In genomic region chr12:103371711-103372110, GRCm38 (mm10) we compare ENCODE assay signal across 9 mouse cellular contexts. TPM values are rescaled to one million over a fixed set of nuclear protein-coding genes. Genes with fewer than 3 reads are reported as not detected.
A peak's percentile ranks its signal among the peaks of the same experiment; 100 is the strongest.
DNase-seq lines count a peak whose midpoint lies in the region; ATAC-seq and TF ChIP-seq lines count a peak whose summit lies in the region.
"Had no signal": no experiment of that assay in that cellular context is flagged by ENCODE, and none has a peak within 500 bp of the region (broad histone marks: within the 10 kb centered on the region; RNA-seq: fewer than 3 reads in every experiment).

No protein-coding gene starts in this region.

- no peak overlapping the region for H3K4me3 ChIP-seq in hindbrain, embryonic 14.5 days (replicated peaks; ENCODE audit: low read length)
- H3K4me3 ChIP-seq in hindbrain, embryonic 16.5 days (ENCODE audit: low read length) = no peak overlapping the region
- H3K4me3 ChIP-seq in olfactory bulb, adult 2 months (ENCODE audit: insufficient read depth, low read depth, low read length) = no peak overlapping the region
- H3K4me3 ChIP-seq: lung, embryonic 15.5 days had no signal

- H3K9ac ChIP-seq in hindbrain, embryonic 14.5 days = no peak overlapping the region
- no peak overlapping the region for H3K9ac ChIP-seq in hindbrain, embryonic 16.5 days (ENCODE audit: low read depth, low read length)
- H3K9ac ChIP-seq: lung, embryonic 15.5 days had no signal

- no peak overlapping the region for H3K27ac ChIP-seq in hindbrain, embryonic 14.5 days
- no peak overlapping the region for H3K27ac ChIP-seq in hindbrain, embryonic 16.5 days (ENCODE audit: low read depth, low read length)
- H3K27ac ChIP-seq in olfactory bulb, adult 2 months (ENCODE audit: insufficient read depth, low read depth, low read length) = no peak overlapping the region
- H3K27ac ChIP-seq: lung, embryonic 15.5 days had no signal

- peak; percentile 23; the same call in 1 of the 2 replicates for TF ChIP-seq CTCF in olfactory bulb, adult 2 months (IDR thresholded peaks at IDR 0.05; ENCODE audit: insufficient read depth, low read depth, low read length)

- no peak for ATAC-seq in hindbrain, embryonic 14.5 days (ENCODE audit: low FRiP score)
- no peak for ATAC-seq in hindbrain, embryonic 16.5 days

- DNase-seq in hindbrain, embryonic 14.5 days (ENCODE audit: low spot score) = peak; percentile 55
- peak; percentile 75 to 78 for DNase-seq in B cell, adult 2 months
- peak; percentile 65 for DNase-seq in NIH3T3 (ENCODE audit: low read depth)
- peak; percentile 47 to 57 for DNase-seq in cerebellum, postnatal 36 days
- DNase-seq in kidney, postnatal 14 days = peak; percentile 50
- no peak for DNase-seq in frontal cortex, postnatal 25 days (ENCODE audit: low spot score in 2 of 2)

- H3K4me2 ChIP-seq in hindbrain, embryonic 14.5 days (replicated peaks) = no peak overlapping the region
- no peak overlapping the region for H3K4me2 ChIP-seq in hindbrain, embryonic 16.5 days (ENCODE audit: low read length)
- H3K4me2 ChIP-seq: lung, embryonic 15.5 days had no signal

- 31% methylated on average over 6 of the region's 6 CpGs for WGBS in hindbrain, embryonic 14.5 days
- 34% methylated on average over 6 of the region's 6 CpGs for WGBS in hindbrain, embryonic 16.5 days
- WGBS in olfactory bulb, adult 2 months = 30% methylated on average over 6 of the region's 6 CpGs

- H3K36me3 ChIP-seq in hindbrain, embryonic 14.5 days (replicated peaks; ENCODE audit: control insufficient read depth, insufficient read depth) = no peaks in the 10 kb centered on the region
- no peaks in the 10 kb centered on the region for H3K36me3 ChIP-seq in hindbrain, embryonic 16.5 days (ENCODE audit: control insufficient read depth, insufficient read depth, low read length)
- H3K36me3 ChIP-seq: lung, embryonic 15.5 days had no signal

- no peaks in the 10 kb centered on the region for H3K9me3 ChIP-seq in hindbrain, embryonic 14.5 days (ENCODE audit: control insufficient read depth, low read length)
- no peaks in the 10 kb centered on the region for H3K9me3 ChIP-seq in hindbrain, embryonic 16.5 days (ENCODE audit: control insufficient read depth, low read length)
- H3K9me3 ChIP-seq: lung, embryonic 15.5 days had no signal

- TF ChIP-seq POLR2A in olfactory bulb, adult 2 months (IDR thresholded peaks at IDR 0.05; ENCODE audit: insufficient read depth, low read depth, low read length) = no peak

- 0 out of 2 replicates have a peak, but pooled peaks cover 3% of the 10 kb centered on the region for H3K4me1 ChIP-seq in hindbrain, embryonic 14.5 days (replicated peaks; ENCODE audit: control insufficient read depth, insufficient read depth, low read length)
- H3K4me1 ChIP-seq in hindbrain, embryonic 16.5 days (ENCODE audit: control insufficient read depth, insufficient read depth, low read depth, low read length) = 0 out of 2 replicates have a peak, but pooled peaks cover 3% of the 10 kb centered on the region
- peaks cover 16% of the 10 kb centered on the region for H3K4me1 ChIP-seq in olfactory bulb, adult 2 months (ENCODE audit: control insufficient read depth, insufficient read depth, low read length)
- H3K4me1 ChIP-seq: lung, embryonic 15.5 days had no signal

- H3K27me3 ChIP-seq in hindbrain, embryonic 14.5 days (ENCODE audit: control insufficient read depth, insufficient read depth, low read length) = 0 out of 2 replicates have a peak, but pooled peaks cover 6% of the 10 kb centered on the region
- H3K27me3 ChIP-seq in hindbrain, embryonic 16.5 days (replicated peaks; ENCODE audit: control insufficient read depth, insufficient read depth, low read length) = no peaks in the 10 kb centered on the region

RNA-seq across cellular contexts. Expression of gene Asb2, which starts 15.9 kb away (rescaled TPM):
- polyA plus RNA-seq in hindbrain, embryonic 14.5 days (2014; fragmentation: Nextera tagmentation; extraction: Ambion mirVana) = 1.5 and 1.6 TPM in 2 replicates
- 1.4 and 2.1 TPM in 2 replicates for polyA plus RNA-seq in hindbrain, embryonic 16.5 days (2015; fragmentation: Nextera tagmentation; extraction: Ambion mirVana)
- not detected in 2 replicates for polyA plus RNA-seq in olfactory bulb, adult 2 months (2012; ENCODE audit: insufficient read depth, insufficient read length, low replicate concordance, missing spikeins)

RNA-seq across cellular contexts. Expression of gene Otub2, which starts 16.8 kb away (rescaled TPM):
- polyA plus RNA-seq in hindbrain, embryonic 14.5 days (2014; fragmentation: Nextera tagmentation; extraction: Ambion mirVana) = 23.5 and 28.8 TPM in 2 replicates
- polyA plus RNA-seq in hindbrain, embryonic 16.5 days (2015; fragmentation: Nextera tagmentation; extraction: Ambion mirVana) = 23.4 and 23.7 TPM in 2 replicates
- not detected in 2 replicates for polyA plus RNA-seq in olfactory bulb, adult 2 months (2012; ENCODE audit: insufficient read depth, insufficient read length, low replicate concordance, missing spikeins)

RNA-seq across cellular contexts. Expression of gene 9330161L09Rik, which starts 35.9 kb away (rescaled TPM):
- 1.4 and 1.8 TPM in 2 replicates for polyA plus RNA-seq in hindbrain, embryonic 14.5 days (2014; fragmentation: Nextera tagmentation; extraction: Ambion mirVana)
- polyA plus RNA-seq in hindbrain, embryonic 16.5 days (2015; fragmentation: Nextera tagmentation; extraction: Ambion mirVana) = 0.93 and 1.4 TPM in 2 replicates
- polyA plus RNA-seq in olfactory bulb, adult 2 months (2012; ENCODE audit: insufficient read depth, insufficient read length, low replicate concordance, missing spikeins) = not detected in 2 replicates
- polyA plus RNA-seq: lung, embryonic 15.5 days had no signal

RNA-seq across cellular contexts. Expression of gene Ddx24, which starts 53.9 kb away (rescaled TPM):
- 142 and 149 TPM in 2 replicates for polyA plus RNA-seq in hindbrain, embryonic 14.5 days (2014; fragmentation: Nextera tagmentation; extraction: Ambion mirVana)
- 147 and 159 TPM in 2 replicates for polyA plus RNA-seq in hindbrain, embryonic 16.5 days (2015; fragmentation: Nextera tagmentation; extraction: Ambion mirVana)
- 279 TPM in 1 of 2 replicates, not detected in the other for polyA plus RNA-seq in olfactory bulb, adult 2 months (2012; ENCODE audit: insufficient read depth, insufficient read length, low replicate concordance, missing spikeins)

Comparison
In these comparisons a context has a peak if more than half of its experiments do, and no peak if none do; other contexts are left out.
1. DNase-seq: peak in hindbrain, embryonic 14.5 days (single experiment), B cell, adult 2 months (2 of 2), NIH3T3 (single experiment), cerebellum, postnatal 36 days (2 of 2) and kidney, postnatal 14 days (single experiment); none in frontal cortex, postnatal 25 days (0 of 2).
2. RNA of gene Otub2, which starts 16.8 kb away (polyA plus RNA-seq): 23.5 to 28.8 TPM in hindbrain, embryonic 14.5 days and 23.4 to 23.7 TPM in hindbrain, embryonic 16.5 days; not detected in olfactory bulb, adult 2 months; every median in the first group is over 10 times any median in the second.